Mouse (Mus musculus) lung, adult 2 months (tissue): ENCODE data around the gene Micu2.

ENCODE experiments used
- CTCF ChIP-seq: fragments of 200-500 bp; IDR thresholded peaks from 2 replicates; pipeline ENCODE4 v1.5.1; 2011; ENCODE audit warnings: mild to moderate bottlenecking, low read length, control low read depth; ENCODE audit not compliant: insufficient read depth
- POLR2A ChIP-seq: fragments of 200-500 bp; IDR thresholded peaks from 2 replicates; pipeline ENCODE4 v1.6.1; 2011; ENCODE audit warnings: low read depth, mild to moderate bottlenecking, control low read depth, low read length, borderline replicate concordance; ENCODE audit errors: extremely low read depth

GRCm38 (mm10) chr14:57921428-57922131 lies 77.5 kb downstream of the Micu2 start:
- TF ChIP-seq CTCF (no peak), POLR2A (no peak)
